Mouse (Mus musculus): Measurements from ENCODE around the gene Ncoa1.

The Ncoa1 gene

DNA sequence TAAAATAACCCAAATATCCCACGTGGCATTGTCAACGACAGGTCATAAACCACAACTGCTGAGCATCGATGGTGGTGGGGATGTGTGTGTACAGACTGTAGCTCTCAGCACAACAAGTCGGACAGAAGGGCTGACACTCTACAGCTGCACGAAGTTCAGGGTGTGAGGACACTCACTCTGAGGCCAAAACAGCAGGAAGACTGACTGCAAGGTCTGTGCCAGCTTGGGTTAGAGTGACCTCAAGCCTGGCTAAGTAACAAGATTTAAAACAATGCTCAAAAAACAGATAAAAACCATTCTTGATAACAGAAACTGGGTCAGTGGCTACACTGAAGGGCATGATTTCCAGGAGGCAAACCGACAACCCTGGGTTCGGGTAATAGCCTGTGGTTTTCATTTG, 246.8 kb downstream of the Ncoa1 start:
- in situ Hi-C loops (cut with MseI, MboI), result no loop called here

DNA sequence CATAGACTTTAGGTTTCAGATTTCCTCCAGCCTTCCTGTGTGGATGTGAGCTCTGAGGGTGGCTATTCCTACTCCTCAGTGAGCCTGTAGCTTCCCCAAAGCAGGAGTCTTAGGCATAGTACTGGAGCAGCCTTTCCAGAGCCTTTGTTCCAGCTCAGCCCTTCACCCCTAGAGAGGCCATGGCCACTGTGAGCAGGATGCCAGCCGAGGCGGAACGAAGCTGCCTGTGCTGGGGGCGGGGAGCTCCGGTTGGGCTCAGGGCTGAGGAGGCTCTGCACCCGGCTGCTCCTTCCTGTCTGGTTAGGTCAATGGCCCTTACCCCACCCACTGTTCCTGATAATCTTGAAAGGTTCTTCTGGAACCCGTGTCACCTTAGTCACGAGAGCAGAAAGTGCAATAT, 264.1 kb downstream of the Ncoa1 start:
- in situ Hi-C loops (cut with MseI, MboI), result no loop called here

DNA sequence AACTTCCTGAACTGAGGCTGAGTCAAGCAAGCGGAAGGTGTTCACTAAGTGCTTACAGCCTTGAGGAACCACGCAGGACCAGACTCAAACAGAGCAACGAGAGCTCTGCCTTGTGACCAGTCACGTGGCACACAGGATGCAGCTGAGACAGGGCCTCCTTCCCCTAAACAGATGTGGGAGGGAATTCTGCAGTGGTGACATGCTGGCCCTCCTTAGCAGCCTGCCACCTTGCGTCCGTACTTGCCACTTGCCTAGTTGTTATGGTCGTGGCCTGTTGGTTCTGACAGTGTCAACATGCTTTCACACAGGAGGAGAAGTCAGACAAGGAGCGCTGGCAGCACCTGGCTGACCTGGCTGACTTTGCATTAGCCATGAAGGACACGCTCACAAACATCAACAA, 265.8 kb downstream of the Ncoa1 start:
- in situ Hi-C loops (cut with MseI, MboI), result no loop called here

DNA sequence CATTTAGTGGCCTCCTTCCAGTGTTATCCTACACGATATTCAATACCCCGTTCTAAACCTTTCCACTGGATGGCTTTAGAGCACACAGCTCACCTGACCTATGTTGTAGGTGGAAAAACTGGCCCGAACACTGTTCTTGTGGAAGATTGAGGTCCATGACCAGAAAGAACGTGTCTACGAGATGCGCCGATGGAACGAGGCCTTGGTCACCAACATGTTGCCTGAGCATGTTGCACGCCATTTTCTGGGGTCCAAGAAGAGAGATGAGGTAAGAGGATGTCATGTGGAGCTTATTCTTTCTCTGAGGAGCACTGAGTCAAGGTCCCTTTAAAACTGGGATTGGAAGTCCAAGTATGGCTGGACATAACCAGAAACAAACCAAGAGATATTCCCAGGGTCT, 267.8 kb downstream of the Ncoa1 start:
- in situ Hi-C loops (cut with MseI, MboI), result no loop called here

- in situ Hi-C loops (cut with MseI, MboI), result no loop called here
These were observed 268.4 kb downstream of the Ncoa1 start for GRCm38 (mm10) chr12:4208405-4209133.

DNA sequence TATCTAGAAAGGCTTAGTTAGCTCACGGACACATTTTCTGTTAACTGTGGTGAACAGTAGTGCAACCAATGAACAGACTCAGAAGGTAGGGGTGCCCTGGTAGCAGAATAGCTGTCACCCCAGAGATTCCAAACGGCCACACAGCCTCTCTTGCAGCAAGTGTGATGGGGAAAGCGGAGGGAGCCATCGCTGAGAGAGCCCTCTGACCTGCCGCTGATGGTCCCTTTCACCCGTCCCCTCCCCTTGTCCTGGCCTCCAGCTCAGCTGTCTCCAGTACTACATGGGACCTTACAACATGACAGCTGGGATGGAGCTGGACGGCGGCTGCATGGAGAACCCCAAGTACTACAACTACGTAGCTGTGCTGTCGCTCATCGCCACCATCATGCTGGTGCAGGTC, 270.9 kb downstream of the Ncoa1 start:
- in situ Hi-C loops (cut with MseI, MboI), result no loop called here

GRCm38 (mm10) chr12:4202206-4202605, 274.8 kb downstream of the Ncoa1 start:
- in situ Hi-C loops (cut with MseI, MboI), result no loop called here

GRCm38 (mm10) chr12:4201454-4202200, 275.4 kb downstream of the Ncoa1 start:
- in situ Hi-C loops (cut with MseI, MboI), result no loop called here

DNA sequence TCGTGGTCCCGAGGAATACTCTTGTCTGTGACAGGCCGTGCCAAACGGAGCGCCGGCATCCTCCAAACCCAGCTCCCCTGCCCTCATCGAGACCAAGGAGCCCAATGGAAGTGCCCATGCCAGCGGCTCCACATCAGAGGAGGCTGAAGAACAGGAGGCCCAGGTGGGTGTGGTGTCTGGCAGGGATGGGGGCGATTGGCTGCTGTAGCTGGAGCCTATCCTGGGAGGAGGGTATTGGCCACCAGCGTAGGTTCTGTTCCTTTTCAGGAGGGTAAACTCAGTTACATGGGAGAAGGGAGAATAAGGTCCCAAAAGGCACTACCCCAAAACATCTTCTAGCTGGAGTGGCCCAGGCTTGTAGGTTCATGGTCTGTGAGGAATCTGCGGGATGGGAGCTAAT, 277.7 kb downstream of the Ncoa1 start:
- in situ Hi-C loops (cut with MseI, MboI), result no loop called here

DNA sequence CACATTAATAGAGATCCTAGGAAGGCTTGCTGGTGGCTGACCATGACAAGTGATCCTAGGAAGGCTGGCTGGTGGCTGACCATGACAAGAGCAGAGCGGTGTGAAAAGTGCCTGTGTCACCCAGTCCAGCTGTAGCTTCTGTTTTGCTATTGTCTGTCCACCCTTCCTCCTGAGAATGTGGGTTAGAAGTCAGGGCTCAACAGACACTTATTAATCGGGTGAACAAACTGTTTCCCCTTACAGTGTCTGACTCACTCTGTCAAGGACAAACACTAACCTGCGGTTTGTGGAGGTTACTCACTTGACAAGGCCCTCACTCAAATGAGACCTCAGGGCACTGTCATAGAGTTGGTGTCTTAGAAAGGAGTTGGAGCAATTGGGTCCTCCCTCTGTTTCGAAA, 278.3 kb downstream of the Ncoa1 start:
- in situ Hi-C loops (cut with MseI, MboI), result no loop called here
